Mouse (Mus musculus): ENCODE data around the gene Gm9958. TPM values are rescaled to one million over a fixed set of nuclear protein-coding genes. Genes with fewer than 3 reads are reported as not detected.

The Gm9958 gene
- polyA plus RNA-seq (2012; ENCODE audit: low replicate concordance): 0.64 TPM in 1 of 2 replicates, not detected in the other

DNA sequence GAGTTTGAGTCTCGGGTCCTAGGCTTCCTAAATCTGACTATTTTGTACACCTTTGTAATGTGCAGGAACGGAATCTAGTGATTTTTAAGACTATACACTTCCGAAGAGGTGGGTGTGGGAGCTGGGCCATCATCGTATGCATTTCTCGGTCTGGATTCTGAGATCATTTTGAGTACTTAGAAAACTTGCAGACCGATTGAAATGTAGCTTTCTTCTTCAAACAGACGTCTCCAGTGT is at the start of gene Gm9958:
Gene Gm9958 (plus strand): TSS at position 138 of the 237 bp plus-strand sequence.

DNA sequence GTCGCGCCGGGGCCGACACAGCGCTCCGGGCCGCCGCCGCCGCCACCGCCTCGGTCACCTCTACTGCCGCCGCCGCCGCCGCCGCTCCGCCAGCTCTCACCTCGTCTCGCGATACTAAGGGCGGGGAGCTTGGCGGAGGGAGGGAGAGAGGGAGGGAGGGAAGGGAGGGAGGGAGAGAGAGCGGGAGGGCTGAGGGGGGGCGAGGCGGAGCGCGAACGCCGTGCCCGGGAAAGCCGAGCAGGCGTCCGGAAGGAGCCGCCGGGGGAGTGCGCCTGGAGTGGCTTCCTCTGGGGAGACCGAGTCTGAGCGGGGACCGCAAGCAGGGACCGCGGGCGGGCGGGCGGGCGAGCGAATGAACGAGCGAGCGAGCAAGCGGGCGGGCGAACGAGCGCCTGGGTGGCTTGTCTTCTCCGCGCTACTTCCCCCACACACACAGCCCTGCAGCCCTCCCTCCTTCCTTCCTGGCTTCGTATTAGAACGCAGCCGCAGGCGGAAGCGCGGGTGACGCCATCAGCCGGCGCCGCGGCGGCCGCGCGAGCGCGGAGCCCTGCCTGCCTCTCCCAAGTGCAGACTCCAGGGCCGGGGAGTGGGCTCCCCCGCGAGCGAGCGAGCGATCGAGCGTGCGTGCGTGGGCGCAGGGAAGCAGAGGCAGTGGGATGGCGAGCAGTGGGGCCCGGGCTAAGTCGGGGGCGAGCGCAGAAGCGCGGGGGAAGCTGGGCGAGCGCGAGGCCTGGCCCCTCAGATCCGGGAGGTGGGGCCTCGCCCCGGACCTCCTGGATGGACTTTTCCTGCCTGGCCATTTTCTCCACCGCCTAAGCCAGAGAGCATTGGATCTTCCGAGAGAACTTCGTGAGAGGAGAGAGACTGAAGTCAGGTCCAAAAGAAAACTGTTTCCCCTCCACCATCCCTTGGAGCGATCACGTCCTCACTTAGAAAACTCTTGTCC is 610 bp upstream of the Gm9958 start, which contains the start of gene Ankrd17:
Gene Ankrd17 (minus strand): TSS at position 457 of the 946 bp plus-strand sequence.

Other genes with a start within 250 kb of the Gm9958 start
- gene Cox18, start 143.2 kb upstream of the Gm9958 start, polyA plus RNA-seq (2012; ENCODE audit: low replicate concordance): 35.1 and 84.6 TPM in 2 replicates
- gene Ankrd17, start 627 bp upstream of the Gm9958 start, polyA plus RNA-seq (2012; ENCODE audit: low replicate concordance): 14.3 and 21.4 TPM in 2 replicates
- gene Alb, start 93.7 kb downstream of the Gm9958 start, polyA plus RNA-seq (2012; ENCODE audit: low replicate concordance): not detected in 2 replicates
- not detected in 2 replicates for gene Afp, start 123.5 kb downstream of the Gm9958 start, polyA plus RNA-seq (2012; ENCODE audit: low replicate concordance)
- gene Afm, start 151.7 kb downstream of the Gm9958 start, polyA plus RNA-seq (2012; ENCODE audit: low replicate concordance): not detected in 2 replicates
- gene 5830473C10Rik, start 193.9 kb downstream of the Gm9958 start, polyA plus RNA-seq (2012; ENCODE audit: low replicate concordance): 0.48 and 0.80 TPM in 2 replicates

All from leukemia stem cell, adult 10-12 weeks (primary cell).